ENCODE assay signal across 14 mouse cellular contexts in the genomic region with DNA sequence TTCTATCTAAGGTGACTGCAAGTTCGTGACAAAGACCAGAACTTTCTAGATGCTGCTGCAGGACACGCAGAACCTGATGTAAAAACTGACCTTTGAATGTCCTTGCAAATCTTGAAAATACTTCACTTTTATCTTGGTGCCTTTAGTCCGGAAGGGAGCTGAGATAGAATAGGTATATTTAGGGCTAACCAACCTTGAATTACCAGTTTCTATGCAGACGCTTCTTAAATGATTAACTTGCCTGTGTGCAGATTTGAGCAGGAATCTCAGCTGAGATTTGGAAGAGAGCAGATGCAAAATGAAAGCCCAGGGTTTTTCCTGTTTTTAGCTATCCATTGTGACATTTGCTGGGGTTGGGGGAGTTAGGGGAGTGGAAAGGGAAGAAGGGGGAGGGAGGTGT. TPM values are rescaled to one million over a fixed set of nuclear protein-coding genes. Genes with fewer than 3 reads are reported as not detected.
A peak's percentile ranks its signal among the peaks of the same experiment; 100 is the strongest.
DNase-seq lines count a peak whose midpoint lies in the region; ATAC-seq lines count a peak whose summit lies in the region.
"Had no signal": no experiment of that assay in that cellular context is flagged by ENCODE, and none has a peak within 500 bp of the region (broad histone marks: within the 10 kb centered on the region; RNA-seq: fewer than 3 reads in every experiment).

No protein-coding gene starts in this region.

- 0 out of 2 replicates have a peak overlapping the region, but pooled peaks have one; percentile 43 for H3K27ac ChIP-seq in intestine, embryonic 14.5 days (ENCODE audit: low read depth)
- peak overlapping the region; percentile 3 for H3K27ac ChIP-seq in intestine, embryonic 16.5 days (ENCODE audit: low read length)
- H3K27ac ChIP-seq in liver, embryonic 15.5 days (replicated peaks), result no peak overlapping the region
- H3K27ac ChIP-seq: embryonic facial prominence, embryonic 12.5 days; hindbrain, embryonic 13.5 days; midbrain, embryonic 15.5 days had no signal

- peak; percentile 38 for DNase-seq in kidney, adult 9 months
- DNase-seq in kidney, postnatal 10 days, result no peak
- DNase-seq in intestine, embryonic 14.5 days (ENCODE audit: low spot score), result no peak
- DNase-seq in left cerebral cortex, adult 8-10 months (ENCODE audit: low spot score in 2 of 2), result no peak
- DNase-seq in adrenal gland, adult 8-10 months, result no peak
- DNase-seq: cerebellum, adult 11 months; right cerebral cortex, postnatal 14 days; thymus, adult 18-20 months had no signal

- no peaks in the 10 kb centered on the region for H3K9me3 ChIP-seq in intestine, embryonic 14.5 days (ENCODE audit: control insufficient read depth, low read length)
- no peaks in the 10 kb centered on the region for H3K9me3 ChIP-seq in intestine, embryonic 16.5 days (ENCODE audit: control insufficient read depth, low read length)
- H3K9me3 ChIP-seq in liver, embryonic 15.5 days (replicated peaks), result no peaks in the 10 kb centered on the region
- H3K9me3 ChIP-seq: embryonic facial prominence, embryonic 12.5 days; G1E; hindbrain, embryonic 13.5 days; midbrain, embryonic 15.5 days had no signal

- no peak overlapping the region for H3K9ac ChIP-seq in intestine, embryonic 14.5 days (ENCODE audit: low read length)
- no peak overlapping the region for H3K9ac ChIP-seq in intestine, embryonic 16.5 days (ENCODE audit: low read depth, low read length)
- H3K9ac ChIP-seq in liver, embryonic 15.5 days, result no peak overlapping the region
- H3K9ac ChIP-seq: embryonic facial prominence, embryonic 12.5 days; hindbrain, embryonic 13.5 days; midbrain, embryonic 15.5 days had no signal

- peak overlapping the region; percentile 20 for H3K4me2 ChIP-seq in intestine, embryonic 14.5 days (ENCODE audit: low read length)
- H3K4me2 ChIP-seq in intestine, embryonic 16.5 days (ENCODE audit: low read depth, low read length), result 0 out of 2 replicates have a peak overlapping the region, but pooled peaks have one; percentile 13
- H3K4me2 ChIP-seq in liver, embryonic 15.5 days, result peak overlapping the region; percentile 33; the same call in 1 of the 2 replicates
- H3K4me2 ChIP-seq: embryonic facial prominence, embryonic 12.5 days; hindbrain, embryonic 13.5 days; midbrain, embryonic 15.5 days had no signal

- H3K4me1 ChIP-seq in intestine, embryonic 14.5 days (replicated peaks; ENCODE audit: control insufficient read depth, insufficient read depth, low read length), result peaks cover 3% of the 10 kb centered on the region; the same call in 1 of the 2 replicates
- H3K4me1 ChIP-seq in intestine, embryonic 16.5 days (ENCODE audit: control insufficient read depth, insufficient read depth, low read length), result peaks cover 15% of the 10 kb centered on the region
- H3K4me1 ChIP-seq in liver, embryonic 15.5 days (replicated peaks), result peaks cover 31% of the 10 kb centered on the region
- H3K4me1 ChIP-seq: embryonic facial prominence, embryonic 12.5 days; hindbrain, embryonic 13.5 days; midbrain, embryonic 15.5 days had no signal

- peak; percentile 56; the same call in 1 of the 2 replicates for ATAC-seq in intestine, embryonic 14.5 days (replicated peaks; ENCODE audit: low FRiP score, low TSS enrichment, low read depth)
- peak; percentile 81 for ATAC-seq in intestine, embryonic 16.5 days
- ATAC-seq in liver, embryonic 15.5 days (ENCODE audit: insufficient read depth), result no peak
- ATAC-seq: midbrain, embryonic 15.5 days had no signal

- 0 out of 2 replicates have a peak overlapping the region, but pooled peaks have one; percentile 2 for H3K4me3 ChIP-seq in intestine, embryonic 14.5 days (ENCODE audit: low read depth, low read length)
- H3K4me3 ChIP-seq in intestine, embryonic 16.5 days (ENCODE audit: low read length), result no peak overlapping the region
- H3K4me3 ChIP-seq in liver, embryonic 15.5 days (replicated peaks), result no peak overlapping the region
- H3K4me3 ChIP-seq: embryonic facial prominence, embryonic 12.5 days; hindbrain, embryonic 13.5 days; midbrain, embryonic 15.5 days had no signal

- no peaks in the 10 kb centered on the region for H3K36me3 ChIP-seq in intestine, embryonic 14.5 days (ENCODE audit: control insufficient read depth, insufficient read depth, low read length)
- no peaks in the 10 kb centered on the region for H3K36me3 ChIP-seq in intestine, embryonic 16.5 days (ENCODE audit: control insufficient read depth, insufficient read depth, low read length)
- H3K36me3 ChIP-seq in liver, embryonic 15.5 days (replicated peaks), result no peaks in the 10 kb centered on the region
- H3K36me3 ChIP-seq: embryonic facial prominence, embryonic 12.5 days; hindbrain, embryonic 13.5 days; midbrain, embryonic 15.5 days had no signal

- WGBS in intestine, embryonic 14.5 days, result 51% methylated on average over 4 of the region's 4 CpGs
- 45% methylated on average over 4 of the region's 4 CpGs for WGBS in intestine, embryonic 16.5 days
- 55% methylated on average over 4 of the region's 4 CpGs for WGBS in liver, embryonic 15.5 days (ENCODE audit: insufficient replicate concordance)

- H3K27me3 ChIP-seq in intestine, embryonic 14.5 days (replicated peaks; ENCODE audit: control insufficient read depth, insufficient read depth, low read length), result no peaks in the 10 kb centered on the region
- H3K27me3 ChIP-seq in intestine, embryonic 16.5 days (replicated peaks; ENCODE audit: control insufficient read depth, insufficient read depth, low read length), result no peaks in the 10 kb centered on the region
- no peaks in the 10 kb centered on the region for H3K27me3 ChIP-seq in liver, embryonic 15.5 days
- H3K27me3 ChIP-seq: embryonic facial prominence, embryonic 12.5 days; hindbrain, embryonic 13.5 days; midbrain, embryonic 15.5 days had no signal

RNA-seq across cellular contexts. Expression of a gene that starts 24.3 kb away (rescaled TPM):
- 29.6 and 32.5 TPM in 2 replicates for polyA plus RNA-seq in intestine, embryonic 14.5 days (2014; fragmentation: Nextera tagmentation; extraction: Ambion mirVana)
- polyA plus RNA-seq in intestine, embryonic 16.5 days (2015; fragmentation: Nextera tagmentation; extraction: Ambion mirVana), result 17.2 and 19.4 TPM in 2 replicates
- 9.4 and 11.1 TPM in 2 replicates for polyA plus RNA-seq in liver, embryonic 15.5 days (2015; fragmentation: Nextera tagmentation; extraction: Ambion mirVana)
- total RNA-seq in left cerebral cortex, adult 8-10 months (2022), result 10 to 100 TPM; 77.4 to 87.0 (median 84.8) TPM
- 10 to 100 TPM; 83.1 to 95.1 (median 87.1) TPM for total RNA-seq in adrenal gland, adult 8-10 months (2022)

RNA-seq across cellular contexts. Expression of a gene that starts 37.0 kb away (rescaled TPM):
- 26.0 and 30.9 TPM in 2 replicates for polyA plus RNA-seq in intestine, embryonic 14.5 days (2014; fragmentation: Nextera tagmentation; extraction: Ambion mirVana)
- polyA plus RNA-seq in intestine, embryonic 16.5 days (2015; fragmentation: Nextera tagmentation; extraction: Ambion mirVana), result 18.7 and 21.5 TPM in 2 replicates
- polyA plus RNA-seq in liver, embryonic 15.5 days (2015; fragmentation: Nextera tagmentation; extraction: Ambion mirVana), result 13.0 and 14.1 TPM in 2 replicates
- total RNA-seq in left cerebral cortex, adult 8-10 months (2022), result 10 to 100 TPM; 19.8 to 22.5 (median 20.9) TPM
- 10 to 100 TPM; 22.3 to 29.2 (median 24.6) TPM for total RNA-seq in adrenal gland, adult 8-10 months (2022)
